Comparison of ENCODE assay signal across 9 mouse cellular contexts in the genomic region with DNA sequence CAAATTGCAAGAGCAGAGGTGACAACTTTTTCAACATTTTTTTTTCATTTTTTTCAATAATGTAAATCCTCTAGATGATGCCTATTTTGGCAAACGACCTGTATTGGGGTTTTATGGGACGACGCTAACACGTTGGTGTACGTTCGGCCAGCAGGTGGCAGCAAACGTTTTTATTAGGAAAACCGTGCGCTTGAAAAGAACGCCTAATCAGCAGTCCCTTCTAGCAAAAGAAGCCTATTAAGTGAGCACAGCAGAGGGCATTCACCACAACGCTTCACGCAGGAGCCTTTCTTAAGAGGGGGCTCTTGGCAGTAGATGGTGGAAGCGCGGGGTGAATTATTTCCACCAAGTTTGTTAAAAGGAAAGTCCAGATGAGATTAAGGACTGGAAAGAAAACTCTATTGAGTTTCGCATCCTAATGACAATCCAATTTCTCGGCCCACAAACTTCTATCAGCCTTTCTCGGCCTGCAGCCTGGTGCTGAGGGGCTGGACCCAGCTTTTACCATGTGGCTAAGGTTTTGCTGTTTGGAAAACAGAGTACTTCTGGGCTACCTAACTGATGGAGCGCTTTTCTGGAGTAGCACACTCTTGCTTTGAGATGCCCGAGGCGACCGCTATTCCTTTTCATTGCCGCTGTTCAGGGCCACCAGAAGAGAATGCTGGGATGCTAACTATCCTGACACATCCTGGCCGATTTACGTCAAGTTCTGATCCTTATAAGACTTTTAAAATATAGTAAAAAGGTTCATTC.
DNase-seq lines count a peak whose midpoint lies in the region; ATAC-seq and TF ChIP-seq lines count a peak whose summit lies in the region.
"Had no signal": no experiment of that assay in that cellular context is flagged by ENCODE, and none has a peak within 500 bp of the region (broad histone marks: within the 10 kb centered on the region; RNA-seq: fewer than 3 reads in every experiment).

No protein-coding gene starts in this region.

- H3K36me3 ChIP-seq in ES-Bruce4 (ENCODE audit: control insufficient read depth, insufficient read depth, low read length, poor library complexity, severe bottlenecking) = no peaks in the 10 kb centered on the region
- H3K36me3 ChIP-seq in forebrain, embryonic 13.5 days (ENCODE audit: poor library complexity, severe bottlenecking) = no peaks in the 10 kb centered on the region
- H3K36me3 ChIP-seq in lung, embryonic 15.5 days = no peaks in the 10 kb centered on the region
- H3K36me3 ChIP-seq: heart, embryonic 15.5 days had no signal

- TF ChIP-seq POLR2A in ES-Bruce4 (IDR thresholded peaks at IDR 0.05; ENCODE audit: insufficient read depth, low read length) = no peak

- no peaks in the 10 kb centered on the region for H3K27me3 ChIP-seq in ES-Bruce4 (ENCODE audit: control insufficient read depth, insufficient read depth, low read length, poor library complexity, severe bottlenecking)
- no peaks in the 10 kb centered on the region for H3K27me3 ChIP-seq in forebrain, embryonic 13.5 days
- H3K27me3 ChIP-seq in lung, embryonic 15.5 days = no peaks in the 10 kb centered on the region
- H3K27me3 ChIP-seq: heart, embryonic 15.5 days had no signal

- no peak overlapping the region for H3K4me3 ChIP-seq in ES-Bruce4 (ENCODE audit: low read depth, low read length)
- no peak overlapping the region for H3K4me3 ChIP-seq in forebrain, embryonic 13.5 days
- no peak overlapping the region for H3K4me3 ChIP-seq in lung, embryonic 15.5 days
- H3K4me3 ChIP-seq: heart, embryonic 15.5 days had no signal

- no peaks in the 10 kb centered on the region for H3K4me1 ChIP-seq in ES-Bruce4 (ENCODE audit: control insufficient read depth, insufficient read depth, low read length)
- peaks cover 5% of the 10 kb centered on the region; the same call in 1 of the 2 replicates for H3K4me1 ChIP-seq in forebrain, embryonic 13.5 days
- peaks cover 24% of the 10 kb centered on the region for H3K4me1 ChIP-seq in lung, embryonic 15.5 days

- peak; percentile 80 for DNase-seq in brain, embryonic 18.5 days (ENCODE audit: low read depth, low spot score)
- peak; percentile 94 for DNase-seq in heart, postnatal 4 days
- peak; percentile 92 for DNase-seq in layer of hippocampus, adult 11-12 months (ENCODE audit: low spot score)
- DNase-seq in ovary, postnatal 36 days (ENCODE audit: low spot score) = peak; percentile 79
- peak; percentile 35 to 78 for DNase-seq in thymus, postnatal 10 days (ENCODE audit: low spot score in 2 of 2)

- H3K9me3 ChIP-seq in ES-Bruce4 (replicated peaks; ENCODE audit: control insufficient read depth, insufficient read depth, low read length, poor library complexity, severe bottlenecking) = no peaks in the 10 kb centered on the region
- no peaks in the 10 kb centered on the region for H3K9me3 ChIP-seq in forebrain, embryonic 13.5 days (replicated peaks)
- no peaks in the 10 kb centered on the region for H3K9me3 ChIP-seq in lung, embryonic 15.5 days
- H3K9me3 ChIP-seq: heart, embryonic 15.5 days had no signal

- TF ChIP-seq EP300 in ES-Bruce4 (IDR thresholded peaks at IDR 0.05; ENCODE audit: insufficient read depth, low read depth, low read length) = no peak

- H3K9ac ChIP-seq in ES-Bruce4 (ENCODE audit: low read depth, poor library complexity, severe bottlenecking) = no peak overlapping the region
- no peak overlapping the region for H3K9ac ChIP-seq in forebrain, embryonic 13.5 days
- no peak overlapping the region for H3K9ac ChIP-seq in lung, embryonic 15.5 days
- H3K9ac ChIP-seq: heart, embryonic 15.5 days had no signal

- no peak overlapping the region for H3K27ac ChIP-seq in ES-Bruce4 (ENCODE audit: insufficient read depth, low read length)
- no peak overlapping the region for H3K27ac ChIP-seq in forebrain, embryonic 13.5 days
- no peak overlapping the region for H3K27ac ChIP-seq in lung, embryonic 15.5 days
- H3K27ac ChIP-seq: heart, embryonic 15.5 days had no signal

- H3K4me2 ChIP-seq in forebrain, embryonic 13.5 days = peak overlapping the region; percentile 35
- H3K4me2 ChIP-seq in lung, embryonic 15.5 days = no peak overlapping the region
- H3K4me2 ChIP-seq: heart, embryonic 15.5 days had no signal

- peak; percentile 95 for ATAC-seq in forebrain, embryonic 13.5 days
- ATAC-seq in lung, embryonic 15.5 days (ENCODE audit: borderline replicate concordance, extremely low read depth, low FRiP score, low TSS enrichment) = peak; percentile 36; the same call in 1 of the 2 replicates

- 19% methylated on average over 24 of the region's 24 CpGs for WGBS in forebrain, embryonic 13.5 days
- 39% methylated on average over 24 of the region's 24 CpGs for WGBS in lung, embryonic 15.5 days

- TF ChIP-seq CTCF in ES-Bruce4 (IDR thresholded peaks at IDR 0.05; ENCODE audit: low read depth, low read length) = peak; percentile 63
